Mouse (Mus musculus): ENCODE results near the gene Fbxo48. TPM values are rescaled to one million over a fixed set of nuclear protein-coding genes. Genes with fewer than 3 reads are reported as not detected.

Fbxo48 gene
- 6.0 and 11.5 TPM in 2 replicates for total RNA-seq (2017)

GRCm38 (mm10) chr11:16950976-16951760 is at the start of gene Fbxo48:
Gene Fbxo48 (plus strand): TSS chr11:16951375.
- peak; percentile 97 to 98 for ATAC-seq (replicated peaks in 1 of 2; ENCODE audit: insufficient read depth in 1 of 2, low FRiP score in 2 of 2, low TSS enrichment in 1 of 2, low read depth in 1 of 2, poor library complexity in 2 of 2, severe bottlenecking in 2 of 2)

GRCm38 (mm10) chr11:16904302-16905011 is 46.7 kb upstream of the Fbxo48 start:
- ATAC-seq (replicated peaks in 1 of 2; ENCODE audit: insufficient read depth in 1 of 2, low FRiP score in 2 of 2, low TSS enrichment in 1 of 2, low read depth in 1 of 2, poor library complexity in 2 of 2, severe bottlenecking in 2 of 2): no peak

- ATAC-seq (replicated peaks in 1 of 2; ENCODE audit: insufficient read depth in 1 of 2, low FRiP score in 2 of 2, low TSS enrichment in 1 of 2, low read depth in 1 of 2, poor library complexity in 2 of 2, severe bottlenecking in 2 of 2): no peak
Measured at GRCm38 (mm10) chr11:16905012-16905332, 46.2 kb upstream of the Fbxo48 start.

GRCm38 (mm10) chr11:16906530-16906929 is 44.6 kb upstream of the Fbxo48 start:
- ATAC-seq (replicated peaks in 1 of 2; ENCODE audit: insufficient read depth in 1 of 2, low FRiP score in 2 of 2, low TSS enrichment in 1 of 2, low read depth in 1 of 2, poor library complexity in 2 of 2, severe bottlenecking in 2 of 2): no peak

GRCm38 (mm10) chr11:16907517-16908129 is 43.6 kb upstream of the Fbxo48 start:
- ATAC-seq (replicated peaks in 1 of 2; ENCODE audit: insufficient read depth in 1 of 2, low FRiP score in 2 of 2, low TSS enrichment in 1 of 2, low read depth in 1 of 2, poor library complexity in 2 of 2, severe bottlenecking in 2 of 2): no peak

- no peak for ATAC-seq (replicated peaks in 1 of 2; ENCODE audit: insufficient read depth in 1 of 2, low FRiP score in 2 of 2, low TSS enrichment in 1 of 2, low read depth in 1 of 2, poor library complexity in 2 of 2, severe bottlenecking in 2 of 2)
Measured at GRCm38 (mm10) chr11:16914756-16915155, 36.4 kb upstream of the Fbxo48 start.

GRCm38 (mm10) chr11:16915850-16916249 is 35.3 kb upstream of the Fbxo48 start:
- ATAC-seq (replicated peaks in 1 of 2; ENCODE audit: insufficient read depth in 1 of 2, low FRiP score in 2 of 2, low TSS enrichment in 1 of 2, low read depth in 1 of 2, poor library complexity in 2 of 2, severe bottlenecking in 2 of 2): no peak

GRCm38 (mm10) chr11:16917512-16917911 is 33.7 kb upstream of the Fbxo48 start:
- ATAC-seq (replicated peaks in 1 of 2; ENCODE audit: insufficient read depth in 1 of 2, low FRiP score in 2 of 2, low TSS enrichment in 1 of 2, low read depth in 1 of 2, poor library complexity in 2 of 2, severe bottlenecking in 2 of 2): no peak

GRCm38 (mm10) chr11:16932159-16932558 is 19.0 kb upstream of the Fbxo48 start:
- ATAC-seq (replicated peaks in 1 of 2; ENCODE audit: insufficient read depth in 1 of 2, low FRiP score in 2 of 2, low TSS enrichment in 1 of 2, low read depth in 1 of 2, poor library complexity in 2 of 2, severe bottlenecking in 2 of 2): peak; percentile 87 to 90

- ATAC-seq (replicated peaks in 1 of 2; ENCODE audit: insufficient read depth in 1 of 2, low FRiP score in 2 of 2, low TSS enrichment in 1 of 2, low read depth in 1 of 2, poor library complexity in 2 of 2, severe bottlenecking in 2 of 2): no peak
Measured at GRCm38 (mm10) chr11:16935577-16936236, 15.5 kb upstream of the Fbxo48 start.

GRCm38 (mm10) chr11:16941103-16941793 is 9.9 kb upstream of the Fbxo48 start:
- no peak for ATAC-seq (replicated peaks in 1 of 2; ENCODE audit: insufficient read depth in 1 of 2, low FRiP score in 2 of 2, low TSS enrichment in 1 of 2, low read depth in 1 of 2, poor library complexity in 2 of 2, severe bottlenecking in 2 of 2)

- no peak for ATAC-seq (replicated peaks in 1 of 2; ENCODE audit: insufficient read depth in 1 of 2, low FRiP score in 2 of 2, low TSS enrichment in 1 of 2, low read depth in 1 of 2, poor library complexity in 2 of 2, severe bottlenecking in 2 of 2)
Measured at GRCm38 (mm10) chr11:16941973-16942452, 9.2 kb upstream of the Fbxo48 start.

GRCm38 (mm10) chr11:16943016-16943415 is 8.2 kb upstream of the Fbxo48 start:
- no peak for ATAC-seq (replicated peaks in 1 of 2; ENCODE audit: insufficient read depth in 1 of 2, low FRiP score in 2 of 2, low TSS enrichment in 1 of 2, low read depth in 1 of 2, poor library complexity in 2 of 2, severe bottlenecking in 2 of 2)

- ATAC-seq (replicated peaks in 1 of 2; ENCODE audit: insufficient read depth in 1 of 2, low FRiP score in 2 of 2, low TSS enrichment in 1 of 2, low read depth in 1 of 2, poor library complexity in 2 of 2, severe bottlenecking in 2 of 2): no peak
Measured at GRCm38 (mm10) chr11:16948756-16949155, 2.4 kb upstream of the Fbxo48 start.

- ATAC-seq (replicated peaks in 1 of 2; ENCODE audit: insufficient read depth in 1 of 2, low FRiP score in 2 of 2, low TSS enrichment in 1 of 2, low read depth in 1 of 2, poor library complexity in 2 of 2, severe bottlenecking in 2 of 2): no peak
Measured at GRCm38 (mm10) chr11:16950226-16950975, 774 bp upstream of the Fbxo48 start.

- ATAC-seq (replicated peaks in 1 of 2; ENCODE audit: insufficient read depth in 1 of 2, low FRiP score in 2 of 2, low TSS enrichment in 1 of 2, low read depth in 1 of 2, poor library complexity in 2 of 2, severe bottlenecking in 2 of 2): peak in 1 of 2 experiments; percentile 17; a peak in 2 of 4 replicates
Measured at GRCm38 (mm10) chr11:16951761-16952010, 511 bp downstream of the Fbxo48 start.
